In genomic region chr11:22540600-22540999, GRCm38 (mm10) we compare ENCODE assay signal across 13 mouse cellular contexts.
"Had no signal": no experiment of that assay in that cellular context is flagged by ENCODE, and none has a peak within 500 bp of the region (broad histone marks: within the 10 kb centered on the region; RNA-seq: fewer than 3 reads in every experiment).

No protein-coding gene starts in this region.

- DNase-seq: kidney, adult 9 months; kidney, postnatal 36 days; lung, postnatal 14 days; right cerebral cortex, postnatal 25 days; thymus, postnatal 36 days had no signal

- H3K36me3 ChIP-seq: liver, embryonic 12.5 days; lung, embryonic 15.5 days had no signal

- H3K27ac ChIP-seq: kidney, postnatal 0 days; layer of hippocampus, adult 2 months; liver, embryonic 12.5 days; lung, embryonic 15.5 days; macrophage had no signal

- H3K9ac ChIP-seq: liver, embryonic 12.5 days; lung, embryonic 15.5 days had no signal

- H3K4me2 ChIP-seq: liver, embryonic 12.5 days; lung, embryonic 15.5 days; midbrain, embryonic 11.5 days had no signal

- H3K27me3 ChIP-seq: liver, embryonic 12.5 days; lung, embryonic 15.5 days; megakaryocyte, embryonic 14.5 days had no signal

- H3K4me1 ChIP-seq: liver, embryonic 12.5 days; lung, embryonic 15.5 days; megakaryocyte, embryonic 14.5 days had no signal

- H3K4me3 ChIP-seq: layer of hippocampus, adult 2 months; liver, embryonic 12.5 days; lung, embryonic 15.5 days; megakaryocyte, embryonic 14.5 days had no signal

- ATAC-seq: liver, embryonic 12.5 days; midbrain, embryonic 16.5 days had no signal

- H3K9me3 ChIP-seq: liver, embryonic 12.5 days; lung, embryonic 15.5 days; megakaryocyte, embryonic 14.5 days had no signal
